In genomic region chr5:53175195-53175594, GRCm38 (mm10) we compare ENCODE assay signal across 32 mouse cellular contexts.
"Had no signal": no experiment of that assay in that cellular context is flagged by ENCODE, and none has a peak within 500 bp of the region (broad histone marks: within the 10 kb centered on the region; RNA-seq: fewer than 3 reads in every experiment).

No protein-coding gene starts in this region.

- H3K4me1 ChIP-seq: intestine, embryonic 15.5 days; kidney, embryonic 15.5 days had no signal

- H3K4me3 ChIP-seq: heart, embryonic 13.5 days; heart, embryonic 15.5 days; hindbrain, embryonic 10.5 days; hindbrain, embryonic 12.5 days; hindbrain, embryonic 13.5 days; hindbrain, embryonic 15.5 days; intestine, embryonic 15.5 days; kidney, embryonic 15.5 days; layer of hippocampus, adult 2 months; left cerebral cortex, adult 2 months had no signal

- H3K27me3 ChIP-seq: heart, embryonic 13.5 days; heart, embryonic 15.5 days; hindbrain, embryonic 12.5 days; hindbrain, embryonic 13.5 days; hindbrain, embryonic 15.5 days; intestine, embryonic 15.5 days; kidney, embryonic 15.5 days had no signal

- H3K9ac ChIP-seq: heart, embryonic 13.5 days; heart, embryonic 15.5 days; hindbrain, embryonic 12.5 days; hindbrain, embryonic 13.5 days; hindbrain, embryonic 14.5 days; hindbrain, embryonic 15.5 days; intestine, embryonic 15.5 days; kidney, embryonic 15.5 days had no signal

- H3K27ac ChIP-seq: heart, embryonic 13.5 days; heart, embryonic 15.5 days; hindbrain, embryonic 10.5 days; hindbrain, embryonic 12.5 days; hindbrain, embryonic 14.5 days; hindbrain, embryonic 15.5 days; hindbrain, postnatal 0 days; intestine, embryonic 15.5 days; kidney, embryonic 15.5 days; kidney, postnatal 0 days; layer of hippocampus, adult 2 months; left cerebral cortex, adult 2 months had no signal

- H3K9me3 ChIP-seq: heart, embryonic 13.5 days; heart, embryonic 15.5 days; hindbrain, embryonic 10.5 days; hindbrain, embryonic 12.5 days; hindbrain, embryonic 13.5 days; hindbrain, embryonic 15.5 days; intestine, embryonic 15.5 days; kidney, embryonic 15.5 days had no signal

- ATAC-seq: inflammation-experienced regulatory T-cells, adult 6 months; intestine, embryonic 15.5 days; intestine, embryonic 16.5 days; intestine, postnatal 0 days had no signal

- H3K36me3 ChIP-seq: heart, embryonic 13.5 days; heart, embryonic 15.5 days; hindbrain, embryonic 10.5 days; hindbrain, embryonic 12.5 days; hindbrain, embryonic 13.5 days; hindbrain, embryonic 15.5 days; intestine, embryonic 15.5 days had no signal

- DNase-seq: heart, postnatal 10 days; heart, postnatal 14 days; heart, postnatal 36 days; heart, postnatal 4 days; kidney, adult 11 months; kidney, adult 18-20 months; kidney, adult 2 months; kidney, adult 8-10 months; kidney, adult 9 months; kidney, postnatal 10 days; kidney, postnatal 14 days; kidney, postnatal 25 days; kidney, postnatal 36 days; kidney, postnatal 4 days; layer of hippocampus, adult 9-11 months; layer of hippocampus, postnatal 36 days had no signal
